Mouse (Mus musculus): ENCODE measurements around the gene Tmem160. TPM values are rescaled to one million over a fixed set of nuclear protein-coding genes. Genes with fewer than 3 reads are reported as not detected.

Tmem160 gene
- total RNA-seq, 2 experiments from 2014 or later: 35.6 to 42.6 TPM

- intact Hi-C loops (cut with DNase I): no loop called here
- DNase-seq: no peak
Observed at GRCm38 (mm10) chr7:16433352-16433971, 19.1 kb upstream of the Tmem160 start.

- no peak for DNase-seq
- intact Hi-C loops (cut with DNase I): no loop called here
Observed at GRCm38 (mm10) chr7:16435088-16435487, 17.5 kb upstream of the Tmem160 start.

- intact Hi-C loops (cut with DNase I): no loop called here
Observed at GRCm38 (mm10) chr7:16441241-16441640, 11.3 kb upstream of the Tmem160 start.

GRCm38 (mm10) chr7:16451656-16452055, 923 bp upstream of the Tmem160 start:
- intact Hi-C loops (cut with DNase I): no loop called here

More at GRCm38 (mm10) chr7:16441241-16441640, 11.3 kb upstream of the Tmem160 start:
- DNase-seq: no peak

GRCm38 (mm10) chr7:16453118-16453711, 636 bp downstream of the Tmem160 start:
- intact Hi-C loops (cut with DNase I): no loop called here
- DNase-seq: no peak

More at GRCm38 (mm10) chr7:16451656-16452055, 923 bp upstream of the Tmem160 start:
- no peak for DNase-seq

- intact Hi-C loops (cut with DNase I): no loop called here
Observed at GRCm38 (mm10) chr7:16455016-16455415, 2.4 kb downstream of the Tmem160 start.

GRCm38 (mm10) chr7:16456289-16456688, 3.7 kb downstream of the Tmem160 start:
- DNase-seq: no peak
- intact Hi-C loops (cut with DNase I): no loop called here

More at GRCm38 (mm10) chr7:16455016-16455415, 2.4 kb downstream of the Tmem160 start:
- no peak for DNase-seq

- intact Hi-C loops (cut with DNase I): no loop called here
- no peak for DNase-seq
Observed at GRCm38 (mm10) chr7:16460566-16460965, 8.0 kb downstream of the Tmem160 start.

GRCm38 (mm10) chr7:16461151-16461550, 8.6 kb downstream of the Tmem160 start:
- DNase-seq: no peak
- intact Hi-C loops (cut with DNase I): no loop called here

- intact Hi-C loops (cut with DNase I): loop anchor here (2.0 kb wide), 2 partner anchors 65 to 85 kb away; no protein-coding TSS in a partner anchor
- no peak for DNase-seq
Observed at GRCm38 (mm10) chr7:16461705-16462104, 9.1 kb downstream of the Tmem160 start.

- peak; percentile 64 to 74 for DNase-seq
- intact Hi-C loops (cut with DNase I): loop anchor here (2.0 kb wide), 2 partner anchors 66 to 86 kb away; no protein-coding TSS in a partner anchor
Observed at GRCm38 (mm10) chr7:16463214-16463613, 10.6 kb downstream of the Tmem160 start.

GRCm38 (mm10) chr7:16465160-16465559, 12.6 kb downstream of the Tmem160 start:
- peak; percentile 49 to 57 for DNase-seq
- intact Hi-C loops (cut with DNase I): loop anchor here (2.0 kb wide), 1 partner anchor 28 kb away; no protein-coding TSS in a partner anchor

- no peak for DNase-seq
- intact Hi-C loops (cut with DNase I): loop anchor here (2.0 kb wide), 1 partner anchor 27 kb away; no protein-coding TSS in a partner anchor
Observed at GRCm38 (mm10) chr7:16465568-16465967, 13.0 kb downstream of the Tmem160 start.

- intact Hi-C loops (cut with DNase I): no loop called here
- no peak for DNase-seq
Observed at GRCm38 (mm10) chr7:16466565-16466964, 14.0 kb downstream of the Tmem160 start.

GRCm38 (mm10) chr7:16468115-16468514, 15.5 kb downstream of the Tmem160 start:
- intact Hi-C loops (cut with DNase I): loop anchor here (2.0 kb wide), 1 partner anchor 153 kb away; no protein-coding TSS in a partner anchor
- DNase-seq: no peak

GRCm38 (mm10) chr7:16471549-16471948, 19.0 kb downstream of the Tmem160 start:
- DNase-seq: no peak
- intact Hi-C loops (cut with DNase I): loop anchor here (10.0 kb wide), 1 partner anchor 213 kb away; no protein-coding TSS in a partner anchor

- intact Hi-C loops (cut with DNase I): loop anchor here (10.0 kb wide), 1 partner anchor 213 kb away; no protein-coding TSS in a partner anchor
- DNase-seq: no peak
Observed at GRCm38 (mm10) chr7:16472116-16472709, 19.6 kb downstream of the Tmem160 start.

- no peak for DNase-seq
- intact Hi-C loops (cut with DNase I): loop anchor here (10.0 kb wide), 1 partner anchor 211 kb away; no protein-coding TSS in a partner anchor
Observed at GRCm38 (mm10) chr7:16473847-16474246, 21.3 kb downstream of the Tmem160 start.

- intact Hi-C loops (cut with DNase I): loop anchor here (10.0 kb wide), 1 partner anchor 210 kb away; no protein-coding TSS in a partner anchor
- no peak for DNase-seq
Observed at GRCm38 (mm10) chr7:16474445-16474844, 21.9 kb downstream of the Tmem160 start.

GRCm38 (mm10) chr7:16475321-16475720, 22.7 kb downstream of the Tmem160 start:
- intact Hi-C loops (cut with DNase I): loop anchor here (10.0 kb wide), 1 partner anchor 209 kb away; no protein-coding TSS in a partner anchor
- DNase-seq: no peak
